Mouse (Mus musculus) heart, postnatal 0 days (tissue): Measurements from ENCODE around the gene Serpinb9b.

Experiments
- CTCF ChIP-seq: IDR thresholded peaks from 2 replicates; pipeline ENCODE4 v1.5.1; 2016; ENCODE audit warnings: antibody characterized with exemption, control low read depth, low read depth
- EP300 ChIP-seq: IDR thresholded peaks from 2 replicates; pipeline ENCODE4 v1.6.1; 2016; ENCODE audit warnings: antibody characterized with exemption, low read depth

DNA sequence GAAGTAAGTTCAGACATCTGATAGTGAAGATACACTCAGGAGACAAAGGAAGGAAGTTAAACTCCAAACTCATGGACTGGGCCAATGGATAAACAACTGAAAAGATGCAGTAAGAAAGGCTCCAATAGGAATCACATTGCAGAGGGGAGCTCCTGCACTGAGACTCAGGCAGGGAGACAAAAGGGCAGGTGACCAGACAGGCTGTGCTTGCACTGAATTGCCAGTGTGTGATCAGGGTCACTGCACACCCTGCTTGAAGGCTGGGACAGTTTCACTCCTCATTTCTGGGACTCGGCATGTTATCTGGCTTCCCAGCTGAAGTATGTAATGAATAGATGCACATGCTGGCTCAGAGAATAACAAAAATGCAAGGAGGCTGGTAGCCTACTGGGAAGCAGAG lies 35.8 kb downstream of the Serpinb9b start:
- TF ChIP-seq CTCF (no peak), EP300 (no peak)
